Comparison of ENCODE assay signal across 22 mouse cellular contexts in genomic region chr6:95875463-95875862, GRCm38 (mm10).
"Had no signal": no experiment of that assay in that cellular context is flagged by ENCODE, and none has a peak within 500 bp of the region (broad histone marks: within the 10 kb centered on the region; RNA-seq: fewer than 3 reads in every experiment).

No protein-coding gene starts in this region.

- H3K27ac ChIP-seq: heart, embryonic 10.5 days; hindbrain, embryonic 10.5 days; hindbrain, embryonic 12.5 days; hindbrain, embryonic 14.5 days; intestine, embryonic 15.5 days; limb, embryonic 13.5 days; limb, embryonic 15.5 days; liver, embryonic 12.5 days; liver, embryonic 14.5 days had no signal

- H3K4me1 ChIP-seq: heart, embryonic 10.5 days; heart, embryonic 12.5 days; hindbrain, embryonic 10.5 days; hindbrain, embryonic 12.5 days; intestine, embryonic 15.5 days; limb, embryonic 15.5 days; liver, embryonic 12.5 days had no signal

- H3K27me3 ChIP-seq: heart, embryonic 12.5 days; hindbrain, embryonic 12.5 days; intestine, embryonic 15.5 days; limb, embryonic 13.5 days; limb, embryonic 15.5 days; liver, embryonic 12.5 days had no signal

- H3K4me3 ChIP-seq: heart, embryonic 10.5 days; heart, embryonic 12.5 days; hindbrain, embryonic 10.5 days; hindbrain, embryonic 12.5 days; intestine, embryonic 15.5 days; limb, embryonic 13.5 days; limb, embryonic 15.5 days; liver, embryonic 12.5 days had no signal

- H3K36me3 ChIP-seq: heart, embryonic 10.5 days; heart, embryonic 12.5 days; hindbrain, embryonic 10.5 days; hindbrain, embryonic 12.5 days; intestine, embryonic 15.5 days; limb, embryonic 13.5 days; limb, embryonic 15.5 days; liver, embryonic 12.5 days had no signal

- DNase-seq: gastrocnemius, postnatal 14 days; heart, adult 18-20 months; heart, postnatal 10 days; heart, postnatal 4 days; kidney, adult 18-20 months; kidney, adult 8-10 months; kidney, postnatal 10 days; kidney, postnatal 25 days; kidney, postnatal 4 days; layer of hippocampus, adult 9-11 months; layer of hippocampus, postnatal 36 days; left cerebral cortex, postnatal 4 days had no signal
